Mouse (Mus musculus) C2C12 (cell line): ENCODE data around the gene Cpd. TPM values are rescaled to one million over a fixed set of nuclear protein-coding genes. Genes with fewer than 3 reads are reported as not detected.
"Not testable (repeated sequence)": the region's sequence is repeated elsewhere in the genome, so short reads cannot be mapped to it uniquely, and the experiment has no call there.

Experiments
- H3K27me3 ChIP-seq: one replicate; pipeline ENCODE4 v1.6.1; 2011; ENCODE audit not compliant: control insufficient read depth, insufficient read depth, insufficient read length
- H3K36me3 ChIP-seq: one replicate; pipeline ENCODE4 v1.6.1; 2011; ENCODE audit not compliant: control insufficient read depth, insufficient read depth
- H3K4me3 ChIP-seq: one replicate; pipeline ENCODE4 v1.5.1; 2011; ENCODE audit warnings: mild to moderate bottlenecking, control low read depth; ENCODE audit not compliant: poor library complexity, insufficient read depth, severe bottlenecking
- H3K79me2 ChIP-seq: one replicate; pipeline ENCODE4 v1.6.1; 2011; ENCODE audit not compliant: control insufficient read depth, insufficient read depth
- H3K79me3 ChIP-seq: one replicate; pipeline ENCODE4 v1.6.1; 2011; ENCODE audit warnings: low read depth, control low read depth
- H3ac ChIP-seq: one replicate; pipeline ENCODE3; 2011; ENCODE audit warnings: low read depth; ENCODE audit not compliant: control insufficient read depth, insufficient read length
- CEBPB ChIP-seq: IDR thresholded peaks from one replicate; pipeline ENCODE4 v1.6.1; 2011; ENCODE audit warnings: low read depth, mild to moderate bottlenecking, control low read depth, moderate library complexity
- CTCF ChIP-seq: IDR thresholded peaks from one replicate; pipeline ENCODE4 v1.5.1; 2011; ENCODE audit not compliant: control insufficient read depth, insufficient read depth, insufficient read length
- FOSL1 ChIP-seq: IDR thresholded peaks from one replicate; pipeline ENCODE4 v1.8.0; 2011; ENCODE audit warnings: mild to moderate bottlenecking, low read length; ENCODE audit not compliant: poor library complexity, insufficient read depth, severe bottlenecking
- MAX ChIP-seq: IDR thresholded peaks from one replicate; pipeline ENCODE4 v1.6.1; 2011; ENCODE audit warnings: mild to moderate bottlenecking, control low read depth
- MYOD1 ChIP-seq: IDR thresholded peaks from one replicate; pipeline ENCODE4 v1.6.1; 2011; ENCODE audit warnings: low read depth; ENCODE audit not compliant: control insufficient read depth, insufficient read length
- MYOG ChIP-seq: IDR thresholded peaks from one replicate; pipeline ENCODE4 v1.6.1; 2011; ENCODE audit not compliant: control insufficient read depth, insufficient read length; ENCODE audit errors: extremely low read depth
- USF1 ChIP-seq: IDR thresholded peaks from one replicate; pipeline ENCODE4 v1.6.1; 2011; ENCODE audit warnings: low read depth, mild to moderate bottlenecking, control low read depth, moderate library complexity
- polyA plus RNA-seq: library from polyadenylated mRNA; unstranded; fragments of >200 nt; fragmentation: generic; extraction: Trizol; gene quantifications from one replicate; pipeline ENCODE4 v1.2.1, GENCODE M21; 2012; ENCODE audit warnings: missing spikeins

Gene Cpd
- polyA plus RNA-seq, 1 experiment, result 11.6 TPM

DNA sequence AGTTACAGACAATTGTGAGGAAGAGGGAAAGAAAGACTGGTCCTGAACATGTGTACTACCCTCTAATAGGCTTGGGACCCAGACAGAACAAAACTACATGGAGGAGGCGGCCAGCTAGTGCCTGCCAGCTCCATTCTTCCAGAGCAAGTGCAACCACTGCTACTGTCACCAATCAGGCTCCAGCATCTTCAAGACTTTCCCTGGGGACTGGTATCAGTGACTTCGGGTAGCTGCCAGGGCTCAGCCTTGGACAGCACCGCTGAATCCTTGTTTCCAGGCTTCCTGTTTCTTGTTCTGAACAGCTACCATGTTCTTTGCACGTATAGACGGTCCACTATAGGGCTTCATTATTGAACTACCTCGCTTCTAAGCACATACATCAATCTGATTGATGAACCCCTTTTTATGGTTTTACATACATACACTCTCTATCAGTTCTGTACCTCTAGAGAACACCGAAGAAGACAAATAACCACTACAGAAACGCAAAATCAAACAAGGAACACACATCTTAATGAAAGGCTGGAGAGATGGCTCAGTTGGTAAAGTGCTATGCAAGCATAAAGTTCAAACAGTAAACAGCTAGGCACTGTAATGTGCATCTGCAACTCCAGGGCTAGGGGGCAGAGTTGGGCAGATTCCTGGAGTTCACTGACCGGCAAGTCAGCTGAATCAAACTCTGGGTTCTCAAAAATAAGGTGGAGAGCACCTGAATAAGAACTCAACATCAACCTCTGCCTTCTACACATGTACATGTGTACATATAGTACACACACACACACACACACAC, 35.9 kb downstream of the Cpd start:
- no peaks in the 10 kb centered on the region for H3K27me3 ChIP-seq
- TF ChIP-seq MAX (no peak), CTCF (no peak), MYOD1 (no peak), FOSL1 (no peak), MYOG (no peak), USF1 (no peak), CEBPB (no peak)
- no peak overlapping the region for H3ac ChIP-seq
- H3K79me3 ChIP-seq, result no peaks in the 10 kb centered on the region
- H3K79me2 ChIP-seq, result no peaks in the 10 kb centered on the region
- peaks cover 45% of the 10 kb centered on the region for H3K36me3 ChIP-seq
- H3K4me3 ChIP-seq, result no peak overlapping the region

- no peak overlapping the region for H3ac ChIP-seq
- H3K79me3 ChIP-seq, result no peaks in the 10 kb centered on the region
- H3K27me3 ChIP-seq, result no peaks in the 10 kb centered on the region
- H3K79me2 ChIP-seq, result no peaks in the 10 kb centered on the region
- no peak overlapping the region for H3K4me3 ChIP-seq
- H3K36me3 ChIP-seq, result peaks cover 56% of the 10 kb centered on the region
- no peak for TF ChIP-seq MAX
- no peak for TF ChIP-seq CEBPB
- no peak for TF ChIP-seq USF1
- TF ChIP-seq MYOD1, result no peak
- no peak for TF ChIP-seq CTCF
- TF ChIP-seq MYOG, result no peak
- TF ChIP-seq FOSL1, result no peak
These were observed 37.4 kb downstream of the Cpd start for GRCm38 (mm10) chr11:76809450-76809849.

DNA sequence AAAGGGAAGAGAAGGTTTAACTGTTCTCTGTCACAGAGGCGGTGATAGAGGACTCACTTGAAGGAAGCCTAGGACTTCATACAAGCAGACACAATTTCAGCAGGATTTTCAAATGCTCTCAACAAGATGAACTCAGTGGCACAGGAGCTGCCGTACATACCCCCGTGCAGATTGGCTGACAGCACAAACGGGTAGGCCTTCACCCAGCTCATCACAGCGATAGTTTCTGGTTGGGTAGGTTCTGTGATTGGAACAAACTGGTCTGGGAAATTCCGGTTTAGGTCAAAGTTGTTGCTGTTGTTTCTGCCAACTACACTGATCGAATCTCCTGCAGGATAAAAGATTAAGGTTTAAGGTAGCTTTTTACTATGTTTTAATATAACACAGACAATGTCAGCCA, 38.3 kb downstream of the Cpd start:
- Histone ChIP-seq H3ac (no peak overlapping the region), H3K79me3 (no peaks in the 10 kb centered on the region), H3K36me3 (peaks cover 59% of the 10 kb centered on the region), H3K27me3 (no peaks in the 10 kb centered on the region), H3K4me3 (no peak overlapping the region), H3K79me2 (no peaks in the 10 kb centered on the region)
- TF ChIP-seq FOSL1 (no peak), MYOG (no peak), MYOD1 (no peak), MAX (no peak), CEBPB (no peak), CTCF (no peak), USF1 (no peak)

DNA sequence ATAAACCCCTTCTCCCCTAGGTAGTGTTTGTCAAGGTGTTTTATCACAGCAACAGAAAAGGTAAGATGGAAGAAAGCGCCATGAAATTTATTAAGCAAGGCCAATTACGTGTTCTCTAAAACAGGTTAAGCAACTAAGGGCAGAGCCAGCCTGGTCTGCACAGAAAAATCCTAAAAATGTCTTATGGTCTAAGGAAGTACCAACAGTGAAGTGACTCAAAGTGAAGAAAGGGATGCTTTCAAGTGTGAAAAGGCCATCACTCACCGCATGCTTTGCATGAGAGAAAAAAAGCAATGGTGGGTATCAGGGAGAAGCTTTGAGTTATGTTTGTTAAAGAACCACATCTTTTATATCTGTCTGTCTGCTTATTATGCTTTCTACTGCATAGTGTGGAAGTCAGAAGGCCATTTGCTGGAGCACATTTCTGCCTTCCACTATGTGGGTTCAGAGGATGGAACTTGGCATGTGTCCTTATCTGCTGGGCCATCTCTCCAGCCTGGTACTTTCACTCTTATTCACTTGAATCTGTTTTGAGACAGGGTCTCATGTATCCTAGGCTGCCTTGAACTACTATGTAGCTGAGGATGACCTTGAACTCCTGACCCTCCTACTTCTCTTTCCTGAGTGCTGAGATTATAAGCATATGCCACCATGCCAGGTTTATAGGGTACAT, 39.7 kb downstream of the Cpd start:
- Histone ChIP-seq H3K36me3 (peaks cover 61% of the 10 kb centered on the region), H3ac (no peak overlapping the region), H3K79me3 (no peaks in the 10 kb centered on the region), H3K79me2 (no peaks in the 10 kb centered on the region), H3K4me3 (no peak overlapping the region), H3K27me3 (no peaks in the 10 kb centered on the region)
- TF ChIP-seq MYOD1 (no peak), CEBPB (no peak), MYOG (no peak), MAX (no peak), CTCF (no peak), FOSL1 (no peak), USF1 (no peak)

DNA sequence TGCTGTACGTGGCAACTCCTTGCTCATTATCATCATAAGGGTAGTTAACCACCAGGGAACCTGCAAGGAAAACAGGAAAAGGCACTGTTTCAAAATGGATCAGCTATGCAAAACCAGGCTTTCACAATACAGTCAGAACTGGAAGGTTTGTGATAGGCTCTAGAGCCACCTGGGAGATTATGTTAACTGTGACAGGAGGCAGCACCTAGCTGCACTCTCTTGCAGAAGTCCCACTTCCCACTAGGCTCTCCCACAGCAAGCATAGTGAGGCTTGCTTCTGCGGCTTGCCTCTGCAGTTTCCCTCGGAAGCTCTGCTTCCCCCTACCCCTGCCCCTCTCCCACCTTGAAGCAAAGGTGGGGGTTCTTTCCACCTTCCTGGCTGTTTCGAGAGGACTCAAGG, 40.8 kb downstream of the Cpd start:
- Histone ChIP-seq H3K79me3 (no peaks in the 10 kb centered on the region), H3K4me3 (no peak overlapping the region), H3K27me3 (no peaks in the 10 kb centered on the region), H3K36me3 (peaks cover 68% of the 10 kb centered on the region), H3ac (no peak overlapping the region), H3K79me2 (no peaks in the 10 kb centered on the region)
- TF ChIP-seq USF1, result no peak
- TF ChIP-seq MYOG, result no peak
- no peak for TF ChIP-seq FOSL1
- TF ChIP-seq MAX, result no peak
- TF ChIP-seq MYOD1, result no peak
- TF ChIP-seq CEBPB, result no peak
- no peak for TF ChIP-seq CTCF

DNA sequence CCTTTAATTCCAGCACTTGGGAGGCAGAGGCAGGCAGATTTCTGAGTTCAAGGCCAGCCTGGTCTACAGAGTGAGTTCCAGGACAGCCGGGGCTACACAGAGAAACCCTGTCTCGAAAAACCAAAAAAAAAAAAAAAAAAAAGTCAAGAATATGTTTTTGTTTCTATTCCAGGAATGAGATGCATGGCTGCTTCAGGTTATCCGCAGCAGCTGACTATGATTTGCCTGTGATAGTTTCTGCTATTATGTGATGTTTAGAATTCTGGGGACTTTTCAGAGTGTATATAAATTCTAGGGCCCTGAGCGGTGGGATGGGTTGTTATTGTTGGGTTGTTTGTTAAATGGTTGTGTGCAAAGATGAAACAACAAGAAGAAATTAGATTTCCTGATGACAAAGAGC, 41.7 kb downstream of the Cpd start:
- not testable (repeated sequence) for H3K4me3 ChIP-seq, H3K79me3 ChIP-seq, H3ac ChIP-seq, H3K79me2 ChIP-seq, H3K27me3 ChIP-seq
- H3K36me3 ChIP-seq, result peaks cover 74% of the 10 kb centered on the region
